Mouse (Mus musculus) spleen, postnatal 36 days (tissue): ENCODE results near the gene Nipa1.
A peak's percentile ranks its signal among the peaks of the same experiment; 100 is the strongest.
"Not testable (repeated sequence)": the region's sequence is repeated elsewhere in the genome, so short reads cannot be mapped to it uniquely, and the experiment has no call there.

ENCODE experiments used
- DNase-seq, 2 experiments: peaks; one replicate each; pipeline ENCODE4 v3.0.0; 2022; ENCODE audit warnings: low spot score in 2 of 2, mixed read lengths in 1 of 2

Gene Nipa1

DNA sequence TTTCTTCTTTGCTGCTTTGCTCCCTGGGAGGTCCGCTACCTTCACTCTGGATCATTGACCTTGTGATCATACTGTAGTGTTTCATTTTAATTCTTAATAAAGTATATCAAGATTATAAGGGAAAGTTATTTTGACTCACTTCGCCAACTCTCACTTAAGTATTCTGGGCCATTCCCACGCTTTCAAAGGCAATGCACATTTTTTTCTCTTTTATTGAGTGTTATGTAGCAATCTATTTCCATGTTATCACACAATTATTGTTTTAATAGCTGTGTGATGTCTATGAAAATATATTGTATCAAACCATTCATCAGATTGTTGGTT, at the start of gene Nipa1:
Gene Nipa1, minus strand, starts transcription at position 25 of the 324 bp plus-strand sequence.
- DNase-seq: no peak

DNA sequence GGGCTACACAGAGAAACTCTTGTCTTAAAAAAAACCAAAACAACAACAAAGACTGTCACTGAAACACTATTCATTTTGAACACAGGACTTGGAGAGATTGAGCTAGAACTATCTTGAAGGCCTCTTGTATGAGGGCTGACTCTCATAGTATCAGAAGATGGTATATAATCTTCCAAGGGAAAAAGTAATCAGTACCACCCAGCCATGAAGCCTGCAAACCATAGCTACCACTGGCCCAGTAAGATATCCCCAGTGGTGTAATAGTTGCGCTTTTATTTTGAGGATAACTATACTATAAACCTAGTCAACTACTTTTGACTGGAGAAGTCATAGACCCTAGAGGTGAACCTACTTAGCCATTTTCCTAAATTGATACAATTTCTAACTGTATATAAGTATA, 46.9 kb upstream of the Nipa1 start:
- DNase-seq: no peak

DNA sequence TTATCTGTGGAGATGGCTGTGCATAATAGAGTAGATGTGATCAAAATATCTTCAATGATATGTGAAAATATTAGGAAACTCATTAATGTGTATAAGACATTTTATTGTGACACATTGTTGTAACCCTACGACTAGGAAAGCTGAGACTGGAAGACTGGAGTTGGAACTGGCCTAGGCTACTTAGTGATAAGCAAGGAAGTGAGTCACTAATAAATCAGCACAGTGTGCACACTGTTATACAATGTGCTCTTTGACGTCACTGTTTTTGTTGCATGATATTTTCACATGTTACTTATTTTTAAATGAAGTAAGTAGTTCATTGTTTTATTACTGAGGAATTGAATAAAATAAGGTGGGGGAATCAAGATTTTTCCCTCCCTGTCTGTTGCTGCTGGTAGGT, 46.4 kb upstream of the Nipa1 start:
- DNase-seq: no peak

DNA sequence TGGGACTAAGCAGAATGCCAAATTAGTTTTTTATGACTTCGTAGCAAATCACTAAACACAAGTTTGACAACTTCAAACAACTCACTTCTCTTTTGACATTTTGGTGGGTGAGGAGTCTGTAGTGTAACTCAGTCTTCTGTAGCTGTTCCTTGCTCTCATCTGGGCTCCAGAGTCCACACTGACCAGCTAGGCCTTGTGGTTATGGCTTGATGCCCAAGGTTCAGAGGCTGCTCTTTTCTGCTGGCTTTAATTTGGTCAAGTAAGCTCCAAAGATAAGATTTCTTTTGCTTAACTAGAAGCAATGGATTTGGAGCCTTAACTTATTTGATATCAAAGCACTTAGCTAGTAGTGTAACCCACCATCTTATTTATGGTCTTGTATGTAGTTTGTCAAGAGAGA, 45.1 kb upstream of the Nipa1 start:
- no peak for DNase-seq

DNA sequence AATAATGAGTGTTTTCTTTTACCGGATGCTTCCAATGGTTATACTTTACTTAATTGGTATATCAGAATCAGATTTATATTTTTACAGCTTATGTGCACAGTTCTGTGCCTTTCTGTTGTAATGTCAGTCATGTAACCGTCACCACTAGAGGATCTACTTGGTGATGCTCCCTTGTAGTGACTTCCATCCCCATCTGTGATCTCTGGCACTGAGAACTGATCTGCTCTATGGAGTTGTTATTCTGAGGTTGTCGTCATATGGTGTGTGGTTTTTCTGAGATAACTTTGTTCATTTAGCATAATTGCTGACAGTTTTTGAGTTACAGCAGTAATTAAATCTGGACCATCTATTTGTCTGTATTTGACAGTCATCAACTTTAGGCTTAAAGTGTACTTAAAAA, 35.6 kb upstream of the Nipa1 start:
- DNase-seq: no peak

DNA sequence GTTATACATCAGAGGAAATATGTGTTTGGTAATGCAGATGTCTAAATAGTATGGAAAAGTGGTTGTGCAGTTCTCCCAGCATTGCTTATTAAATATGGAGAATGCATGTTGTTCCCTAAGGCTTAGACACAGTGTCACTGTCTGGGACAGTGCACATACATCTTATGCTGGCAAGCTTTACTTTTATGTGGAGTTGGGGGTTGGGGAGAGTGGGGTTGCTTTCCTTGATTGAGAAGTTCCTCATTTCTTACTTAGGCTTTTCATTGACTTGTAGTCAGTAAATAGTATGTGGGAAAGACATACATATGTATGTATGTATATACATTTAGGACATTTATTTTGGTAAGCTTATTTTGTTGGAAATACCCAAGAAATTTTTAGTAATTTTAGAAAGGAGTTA, 33.2 kb upstream of the Nipa1 start:
- no peak for DNase-seq

DNA sequence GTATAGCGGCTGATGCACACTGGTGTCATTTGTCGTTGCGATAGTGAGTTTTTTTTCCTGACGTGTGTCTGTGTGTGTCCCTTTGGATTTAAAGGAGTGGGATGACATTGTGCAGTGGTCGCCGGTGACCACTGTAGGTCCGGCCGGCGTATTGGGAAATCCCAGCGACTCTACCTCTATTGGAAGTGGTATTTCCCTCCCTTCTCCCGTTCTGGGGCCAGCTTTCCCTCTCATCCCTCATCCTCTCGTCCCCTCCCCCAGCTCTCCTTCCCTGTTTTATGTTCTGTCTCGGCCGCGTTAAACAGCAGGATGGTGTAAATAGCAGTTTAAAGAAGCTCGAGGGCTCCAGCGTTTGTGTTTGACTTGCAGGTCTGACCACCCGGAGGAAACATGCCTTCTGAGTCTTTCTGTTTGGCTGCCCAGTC, 30.7 kb upstream of the Nipa1 start:
- DNase-seq: peak in 1 of 2 experiments; percentile 17

DNA sequence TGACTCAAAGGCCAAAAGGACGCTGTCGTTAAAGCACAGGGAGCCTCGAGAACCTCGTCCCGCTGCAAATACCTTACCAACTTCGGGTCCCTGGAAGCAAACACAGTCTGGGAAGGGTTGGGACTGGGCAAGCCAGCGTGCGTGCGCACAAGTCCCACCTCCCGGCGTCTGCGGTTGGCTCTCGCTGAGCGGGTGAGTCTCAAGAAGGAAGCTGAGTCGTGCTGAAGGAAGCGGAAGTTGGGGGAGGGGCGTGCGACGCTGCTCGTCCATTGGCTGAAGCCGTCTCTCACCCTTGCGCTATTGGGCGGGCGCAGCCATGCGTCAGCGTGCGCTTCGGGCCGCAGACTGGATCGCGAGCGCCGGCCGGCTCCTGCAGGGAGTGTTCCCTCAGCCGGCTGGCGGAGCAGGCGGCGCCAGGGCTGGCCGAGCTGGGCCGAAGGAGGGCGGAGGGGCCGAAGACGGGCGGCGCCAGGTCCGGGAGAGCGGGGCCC, 30.1 kb upstream of the Nipa1 start, which contains the start of gene Herc2:
Gene Herc2, plus strand, starts transcription at position 366 of the 491 bp plus-strand sequence.
- DNase-seq: peak; percentile 98 to 99

DNA sequence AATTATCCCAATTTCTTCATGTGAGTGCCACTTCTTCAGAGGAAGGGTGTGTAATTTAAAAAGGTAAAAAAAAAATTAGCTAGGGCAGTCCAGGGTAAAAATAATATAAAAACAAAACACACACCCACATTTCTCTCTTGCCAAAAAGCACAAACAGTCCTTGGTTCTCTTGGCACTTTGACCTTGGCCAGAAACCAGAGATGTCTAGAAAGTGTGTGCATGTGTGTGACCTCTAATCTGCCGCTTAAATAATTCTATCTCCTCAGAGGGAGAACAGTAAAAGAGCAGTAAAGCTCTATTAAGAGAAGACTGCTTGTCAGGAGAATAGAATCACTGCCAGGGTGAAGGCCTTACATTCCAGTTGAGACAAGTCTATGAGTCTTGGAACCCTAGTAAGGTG, 27.4 kb upstream of the Nipa1 start:
- no peak for DNase-seq

DNA sequence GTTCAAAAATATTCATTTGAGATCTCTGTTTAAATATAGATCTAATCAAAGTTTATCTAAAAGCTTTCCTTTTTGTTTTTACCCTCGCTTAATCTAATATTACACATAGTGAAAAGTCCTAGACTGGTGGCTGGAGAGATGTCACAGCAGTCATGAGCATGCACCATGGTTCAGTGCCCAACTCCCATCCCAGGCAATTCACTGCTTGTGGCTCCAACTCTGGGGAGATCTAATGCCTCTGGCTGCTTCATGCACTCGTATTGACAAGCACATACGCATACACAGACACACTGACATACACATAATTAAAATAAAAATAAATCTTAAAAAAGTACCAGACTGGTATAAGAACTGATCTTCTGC, 24.5 kb upstream of the Nipa1 start:
- no peak for DNase-seq

DNA sequence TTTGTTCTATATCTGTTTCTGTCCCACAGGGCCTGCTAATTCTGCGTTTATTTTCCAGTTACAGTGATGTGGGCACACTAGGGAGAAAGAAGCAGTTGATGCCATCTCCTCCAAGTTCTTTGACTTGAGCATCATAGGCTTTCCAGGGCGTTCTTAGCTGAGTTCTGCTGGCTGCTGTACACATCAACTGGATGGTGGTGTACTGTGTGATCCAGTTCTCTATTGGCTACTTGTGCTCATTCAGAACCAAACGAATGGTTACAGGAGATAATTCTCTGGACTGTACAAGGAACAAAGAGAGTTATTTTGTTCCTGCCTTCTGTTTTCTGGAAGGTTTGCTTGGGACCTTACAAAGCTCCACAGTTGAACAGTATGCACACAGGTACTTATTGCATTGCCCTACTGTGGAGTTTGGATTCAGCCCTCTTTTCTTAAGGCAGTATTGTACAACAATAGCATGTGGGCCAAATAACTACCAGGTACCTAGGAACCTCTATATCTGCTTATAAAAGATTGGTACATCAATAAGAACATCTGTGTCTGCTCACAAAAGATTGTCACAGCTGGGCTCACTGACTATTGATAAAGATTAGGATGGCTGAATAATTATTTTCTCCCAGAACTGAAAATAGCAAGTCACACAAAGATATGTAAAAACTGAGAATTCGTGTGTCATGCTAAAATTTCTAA, 24.0 kb upstream of the Nipa1 start:
- DNase-seq: no peak

DNA sequence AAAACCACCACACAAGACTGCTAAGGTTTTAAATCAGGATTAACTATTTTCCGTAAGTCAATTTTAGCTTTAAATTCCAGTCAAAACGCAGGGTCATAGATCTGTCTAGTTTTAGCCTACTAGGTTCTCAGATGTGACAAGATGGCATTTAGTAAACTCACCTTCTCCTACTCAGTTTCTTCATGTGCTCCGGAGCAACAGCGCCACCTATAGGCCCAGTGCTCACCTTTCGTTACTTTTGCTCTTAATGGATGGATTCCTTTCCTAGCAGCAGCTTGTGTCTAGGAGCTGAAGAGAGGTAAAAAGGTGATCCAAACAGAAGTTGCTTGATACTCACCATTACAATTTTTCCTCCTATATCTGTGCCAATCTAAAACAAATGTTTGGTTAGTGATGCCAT, 22.6 kb upstream of the Nipa1 start:
- peak; percentile 66 to 71 for DNase-seq

DNA sequence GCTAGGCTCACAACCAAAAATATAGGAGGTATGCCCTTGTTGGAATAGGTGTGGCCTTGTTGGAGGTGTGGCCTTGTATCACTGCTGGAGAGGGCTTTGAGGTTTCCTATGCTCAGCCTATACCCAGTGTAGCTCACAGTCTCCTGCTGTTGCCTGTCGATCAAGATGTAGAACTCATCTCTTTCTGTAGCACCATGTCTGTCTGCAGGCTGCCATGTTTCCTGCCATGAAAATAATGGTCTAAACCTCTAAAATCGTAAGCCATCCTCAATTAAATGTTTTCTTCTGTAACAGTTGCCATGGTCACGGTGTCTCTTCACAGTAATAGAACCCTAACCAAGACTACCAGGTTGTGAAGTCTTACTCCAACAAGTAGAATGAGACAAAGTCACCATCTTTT, 3.8 kb upstream of the Nipa1 start:
- no peak for DNase-seq

DNA sequence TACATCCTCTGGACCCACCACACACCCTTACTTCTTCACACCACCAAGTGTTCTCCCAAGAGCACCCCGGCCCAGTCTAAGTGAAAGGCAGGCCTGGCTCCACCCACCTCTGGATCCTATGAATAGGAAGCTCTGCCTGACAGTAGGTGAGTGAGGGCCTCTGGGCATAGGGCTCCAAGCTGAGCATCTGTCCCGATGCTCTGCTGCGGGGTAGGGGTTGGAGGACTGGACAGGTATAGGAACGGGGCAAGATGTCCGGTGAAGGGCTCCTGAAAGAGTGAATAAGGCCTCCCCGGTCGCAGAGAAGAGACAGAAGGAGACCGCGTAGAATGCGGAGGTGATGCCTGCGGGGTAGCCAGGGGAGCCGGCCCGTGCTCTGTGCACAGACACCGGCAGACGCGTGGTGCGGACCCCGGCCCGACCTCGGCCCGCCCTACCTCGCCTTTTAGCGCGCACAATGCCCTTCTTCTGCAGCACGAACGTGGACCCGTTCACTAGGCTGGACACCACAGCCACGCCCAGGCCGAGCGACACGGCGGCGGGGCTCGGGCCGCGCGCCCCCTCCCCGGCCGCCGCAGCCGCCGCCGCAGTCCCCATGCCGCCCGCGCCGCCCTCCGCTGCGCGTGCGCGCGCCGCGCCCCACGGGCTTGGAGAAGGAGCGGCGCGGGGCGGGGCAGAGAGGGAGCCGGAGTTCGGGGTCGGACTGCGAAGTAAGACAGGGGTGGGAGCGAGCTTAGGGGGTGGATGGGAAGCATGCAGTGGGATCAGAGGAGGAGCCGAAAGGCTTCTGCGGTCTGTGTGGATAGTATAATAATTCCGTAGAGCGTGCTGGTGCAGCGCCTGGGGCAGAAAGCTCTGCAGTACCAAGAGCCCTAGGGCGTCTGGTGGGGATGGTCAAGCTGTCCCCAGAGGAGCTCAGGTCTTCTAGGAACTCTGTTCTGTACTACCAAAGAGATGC, 503 bp downstream of the Nipa1 start:
- peak; percentile 46 to 64 for DNase-seq

DNA sequence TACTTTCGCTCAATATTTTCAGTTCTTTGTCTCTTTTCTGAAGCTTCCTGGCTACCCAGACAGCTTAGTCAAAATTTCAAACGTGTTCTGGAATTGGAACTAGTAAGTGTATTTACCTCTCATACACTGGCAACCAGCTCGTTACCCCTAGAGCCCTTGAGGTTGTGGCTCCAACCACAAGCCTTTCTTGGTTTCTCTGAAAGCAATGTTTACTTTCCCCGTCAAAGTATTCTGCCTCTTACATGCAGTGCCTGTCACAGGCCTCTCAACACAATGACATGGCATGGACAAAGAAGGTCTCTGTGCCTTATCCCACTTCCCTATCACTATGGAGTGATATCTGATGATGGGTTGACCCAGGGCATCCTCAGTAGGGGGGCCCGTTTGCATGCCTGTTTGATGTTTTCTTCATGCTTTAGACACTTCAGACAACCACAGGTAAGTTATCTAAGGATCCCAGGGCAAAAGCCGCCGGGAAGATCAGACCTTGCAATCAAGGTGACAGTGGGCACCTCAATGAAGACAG, 1.2 kb downstream of the Nipa1 start:
- DNase-seq: no peak

DNA sequence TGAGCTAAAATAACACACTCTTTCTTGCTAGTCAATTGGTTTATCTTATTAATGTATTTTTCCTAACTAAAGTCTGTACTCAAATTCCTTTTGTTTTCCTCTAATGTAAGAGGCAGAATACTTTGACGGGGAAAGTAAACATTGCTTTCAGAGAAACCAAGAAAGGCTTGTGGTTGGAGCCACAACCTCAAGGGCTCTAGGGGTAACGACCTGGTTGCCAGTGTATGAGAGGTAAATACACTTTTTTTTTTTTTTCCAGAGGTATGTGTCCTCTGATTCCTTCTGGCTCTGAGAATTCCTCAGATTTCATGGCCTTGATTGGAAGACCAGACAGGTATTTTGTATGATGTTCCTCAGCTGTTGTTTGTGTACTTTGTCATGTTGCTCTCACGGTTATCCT, 2.0 kb downstream of the Nipa1 start:
- DNase-seq: no peak

DNA sequence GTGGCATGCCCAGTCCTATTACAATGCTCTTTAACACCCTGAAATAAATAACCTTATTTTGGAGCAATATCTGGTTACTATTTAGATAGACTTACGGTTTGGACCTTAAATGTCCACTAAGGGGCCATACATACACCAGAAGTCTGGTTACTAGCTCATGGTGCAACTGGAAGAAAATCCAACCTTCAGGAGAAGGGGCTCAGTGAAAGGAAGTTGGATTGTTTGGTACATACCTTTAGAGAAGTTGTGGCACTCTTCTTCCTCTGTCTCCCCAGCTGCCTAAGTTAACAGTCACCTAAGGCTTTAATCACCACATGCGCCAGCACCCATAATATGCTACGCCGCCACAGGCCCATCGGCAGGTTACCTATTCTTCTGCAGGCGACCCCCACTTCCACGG, 3.9 kb downstream of the Nipa1 start:
- no peak for DNase-seq

DNA sequence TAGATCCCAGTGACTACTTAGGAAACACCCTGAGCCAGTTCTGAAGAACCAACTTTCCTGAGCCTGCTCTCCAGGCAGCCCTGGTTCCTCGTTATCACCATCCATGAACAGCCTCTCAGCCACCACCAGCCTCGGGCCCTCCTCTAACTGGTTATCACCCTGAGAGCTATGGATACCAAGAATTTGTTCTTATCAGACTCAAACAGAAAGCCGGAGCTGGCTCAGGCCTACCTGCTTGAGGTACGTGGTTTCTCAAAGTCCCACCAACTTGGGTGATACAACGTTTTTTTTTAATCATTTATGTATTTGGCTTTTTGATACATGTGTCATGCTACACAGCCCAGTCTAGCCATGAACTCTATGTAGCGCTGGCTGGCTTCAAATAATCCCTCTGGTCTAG, 4.6 kb downstream of the Nipa1 start:
- peak; percentile 55 to 73 for DNase-seq

DNA sequence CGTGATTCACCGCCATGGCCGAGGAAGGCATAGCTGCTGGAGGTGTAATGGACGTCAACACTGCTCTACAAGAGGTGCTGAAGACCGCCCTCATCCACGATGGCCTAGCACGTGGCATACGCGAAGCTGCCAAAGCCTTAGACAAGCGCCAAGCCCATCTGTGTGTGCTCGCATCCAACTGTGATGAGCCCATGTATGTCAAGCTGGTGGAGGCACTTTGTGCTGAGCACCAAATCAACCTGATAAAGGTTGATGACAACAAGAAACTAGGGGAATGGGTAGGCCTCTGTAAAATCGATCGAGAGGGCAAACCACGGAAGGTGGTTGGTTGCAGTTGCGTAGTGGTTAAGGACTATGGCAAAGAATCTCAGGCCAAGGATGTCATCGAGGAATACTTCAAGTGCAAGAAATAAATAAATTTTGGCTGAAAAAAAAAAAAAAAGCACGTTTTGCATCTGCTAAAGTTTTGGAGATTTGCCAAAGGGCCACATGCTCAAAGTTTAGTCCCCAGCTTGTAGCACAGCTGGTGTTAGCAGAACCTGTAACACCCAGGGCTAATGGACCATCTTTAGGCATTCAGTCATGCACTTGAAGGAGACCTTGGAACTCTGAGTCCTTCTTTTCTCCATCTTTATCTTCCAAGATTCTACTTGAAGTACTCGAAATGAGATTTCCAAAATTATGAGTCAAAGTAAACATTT, 5.6 kb downstream of the Nipa1 start:
- DNase-seq: not testable (repeated sequence)

DNA sequence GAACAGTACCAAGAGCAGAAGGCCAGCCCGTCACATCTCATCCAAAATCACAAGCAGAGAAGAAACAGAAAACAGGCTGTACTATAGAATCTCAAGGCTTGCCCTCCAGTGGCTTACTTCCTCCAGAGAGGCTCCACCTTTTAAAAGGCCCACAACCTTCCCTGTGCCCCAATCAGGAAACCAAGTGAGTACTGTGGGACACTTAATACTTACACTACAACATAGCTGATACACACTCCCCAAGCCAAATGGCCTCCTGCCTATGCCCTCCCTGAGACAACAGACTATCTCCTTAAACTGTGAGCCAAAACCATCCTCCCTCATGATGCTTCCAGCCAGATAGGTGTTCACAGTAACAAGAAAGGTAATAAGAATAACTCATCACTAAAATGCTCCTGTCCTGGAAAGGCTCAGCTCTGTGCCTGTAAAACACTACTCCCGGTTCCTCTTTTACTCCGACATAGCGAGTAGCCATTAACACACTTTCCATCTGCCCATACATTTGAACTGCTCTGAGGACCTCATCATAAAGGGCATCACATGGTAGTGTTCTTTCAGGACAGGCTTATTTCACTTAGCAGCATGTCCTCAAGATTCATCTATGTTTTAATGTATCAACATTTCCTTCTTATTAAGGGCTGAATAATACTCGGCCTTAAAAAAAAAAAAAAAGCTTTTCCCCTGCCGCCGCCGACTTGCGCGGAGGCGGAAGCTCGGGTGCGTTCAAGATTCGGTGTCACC, 6.3 kb downstream of the Nipa1 start:
- no peak for DNase-seq

DNA sequence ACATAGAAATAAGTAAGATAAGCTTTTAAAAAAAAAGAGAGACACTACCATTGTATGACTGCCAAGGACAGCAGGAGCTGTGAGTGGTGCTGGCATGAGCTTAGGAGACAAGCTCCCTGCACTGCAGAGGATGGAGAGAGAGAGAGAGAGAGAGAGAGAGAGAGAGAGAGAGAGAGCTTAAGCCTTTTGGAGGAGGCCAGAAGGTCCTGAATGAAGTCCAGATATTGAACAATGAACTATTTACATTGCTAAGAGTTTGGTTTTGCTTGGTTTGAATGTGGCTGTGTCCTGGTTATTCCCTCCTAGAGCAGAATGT, 8.8 kb downstream of the Nipa1 start:
- no peak for DNase-seq
